Mouse (Mus musculus): ENCODE results near the gene Ube2b. TPM values are rescaled to one million over a fixed set of nuclear protein-coding genes. Genes with fewer than 3 reads are reported as not detected.

Ube2b gene
- polyA plus RNA-seq (2015; fragmentation: Illumina TruSeq; extraction: RNeasy Lipid Tissue Mini Kit (QIAGEN cat#74804); ENCODE audit: insufficient read depth, low read depth, low replicate concordance), result 35.1 TPM

DNA sequence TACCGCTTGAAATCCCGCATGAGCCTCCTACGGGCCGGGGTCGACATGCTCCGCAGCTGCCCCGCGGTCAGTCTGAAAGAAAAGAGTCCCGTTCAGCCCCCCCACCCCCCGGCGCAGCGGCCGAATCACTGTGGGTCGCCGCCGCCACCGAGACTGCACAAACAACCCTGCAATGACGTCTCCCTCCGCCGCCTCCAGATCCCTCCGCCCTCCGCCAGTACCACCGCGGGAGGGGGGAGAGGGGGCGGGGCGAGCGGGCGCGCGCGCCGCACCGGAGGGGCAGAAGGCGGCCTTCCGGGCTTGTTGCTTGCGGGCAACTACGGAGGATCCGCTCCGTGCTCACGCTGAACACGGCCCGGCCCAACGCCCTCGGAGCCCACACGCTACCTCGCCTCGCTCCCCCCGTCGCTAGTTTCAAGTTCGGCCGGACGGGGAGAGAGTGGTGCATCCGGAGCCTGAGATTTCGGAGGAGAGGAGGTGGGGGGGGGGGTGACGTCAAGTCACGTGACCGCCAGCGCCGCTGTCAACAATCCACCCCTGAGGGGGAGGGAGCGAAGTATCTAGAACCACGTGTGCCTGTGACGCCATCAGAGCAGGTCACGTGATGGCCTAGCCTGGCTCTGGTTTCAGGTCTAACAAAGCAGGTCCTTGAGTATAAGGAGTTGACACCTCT is at the start of gene Ube2b:
Gene Ube2b (minus strand): TSS at position 473 of the 673 bp plus-strand sequence.

DNA sequence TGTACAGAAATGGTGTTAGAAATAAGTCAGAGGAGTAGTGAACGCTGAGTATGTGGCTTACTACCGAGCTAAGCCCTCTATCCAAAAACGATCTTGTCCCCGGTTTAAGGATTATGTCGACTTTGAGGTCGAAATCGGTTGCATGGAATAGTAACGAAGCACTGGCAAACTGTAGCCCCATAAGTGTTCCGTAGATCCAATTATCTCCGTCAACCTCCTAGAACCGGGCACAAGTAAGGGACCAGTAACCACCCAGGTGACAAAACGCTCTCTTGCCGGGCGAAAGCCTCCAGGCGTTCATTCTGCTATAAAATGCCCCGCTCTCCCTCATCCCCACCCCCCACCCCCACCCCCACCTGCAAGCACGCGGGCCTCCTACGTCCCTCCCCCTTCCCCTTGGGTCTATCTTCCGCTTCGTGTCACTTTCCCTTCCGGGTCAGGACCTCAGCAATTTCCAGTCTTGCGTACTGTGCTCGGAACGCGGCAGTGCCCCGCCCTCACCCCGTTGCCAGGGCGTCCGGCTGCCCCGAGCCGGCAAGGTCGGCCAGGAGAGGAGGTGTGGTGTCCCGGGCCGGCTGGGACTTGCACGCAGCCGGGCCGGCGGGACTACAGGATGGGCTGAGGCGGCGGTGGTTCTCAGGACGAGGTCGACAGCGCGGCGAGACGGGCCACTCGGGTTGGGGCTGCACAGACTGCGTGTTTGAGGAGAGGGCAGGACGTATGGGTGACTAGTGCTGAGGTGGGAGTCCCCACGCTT is 3.4 kb upstream of the Ube2b start, which contains the start of gene Cdkl3:
Gene Cdkl3 (plus strand): TSS at position 450 of the 757 bp plus-strand sequence.

DNA sequence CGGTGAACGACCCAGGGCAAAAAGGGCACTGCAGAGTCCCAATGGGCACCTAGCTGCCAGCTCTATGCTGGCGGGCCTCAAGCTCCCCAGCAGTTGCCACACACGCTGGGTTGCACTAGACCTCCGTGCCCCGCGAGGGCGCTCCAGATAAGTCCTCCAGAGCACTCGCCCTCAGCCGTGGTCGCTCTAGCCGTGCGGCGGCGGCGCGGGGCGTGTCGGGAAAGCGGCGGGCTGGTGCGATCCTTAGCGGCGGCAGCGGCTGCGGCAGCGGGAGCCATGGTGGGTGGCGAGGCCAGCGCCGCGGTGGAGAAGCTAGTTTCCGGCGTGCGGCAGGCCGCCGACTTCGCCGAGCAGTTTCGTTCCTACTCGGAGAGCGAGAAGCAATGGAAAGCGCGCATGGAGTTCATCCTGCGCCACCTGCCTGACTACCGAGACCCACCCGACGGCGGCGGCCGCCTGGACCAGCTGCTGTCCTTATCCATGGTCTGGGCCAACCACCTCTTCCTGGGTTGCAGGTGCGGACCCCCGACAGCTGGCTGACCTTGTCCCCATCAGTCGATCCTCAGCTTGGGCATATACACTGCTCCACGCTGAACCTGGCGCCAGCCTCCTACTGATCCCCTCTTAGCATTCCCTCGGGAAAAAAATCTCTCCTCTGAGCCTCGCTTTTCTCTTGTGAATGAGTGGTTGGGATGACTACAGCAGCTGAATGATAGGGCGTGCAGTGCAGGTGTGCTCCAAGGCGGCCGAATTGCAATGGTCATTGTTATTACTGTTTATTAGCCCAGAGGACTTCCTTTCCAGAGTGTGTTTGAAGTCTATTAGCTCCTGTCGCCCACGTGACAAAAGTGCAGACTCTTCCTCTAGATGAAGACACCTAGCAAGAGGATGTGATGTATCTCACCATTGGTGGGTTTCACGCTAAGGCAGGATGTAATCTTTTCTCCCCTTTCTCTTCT is 32.8 kb downstream of the Ube2b start, which contains the start of gene Cdkn2aipnl:
Gene Cdkn2aipnl (plus strand): TSS at position 219 of the 959 bp plus-strand sequence.

Other genes with a start within 250 kb of the Ube2b start
- gene Sec24a, start 237.1 kb downstream of the Ube2b start, polyA plus RNA-seq (2015; fragmentation: Illumina TruSeq; extraction: RNeasy Lipid Tissue Mini Kit (QIAGEN cat#74804); ENCODE audit: insufficient read depth, low read depth, low replicate concordance), result 3.4 TPM
- 9.3 TPM for gene Sar1b, start 237.1 kb downstream of the Ube2b start, polyA plus RNA-seq (2015; fragmentation: Illumina TruSeq; extraction: RNeasy Lipid Tissue Mini Kit (QIAGEN cat#74804); ENCODE audit: insufficient read depth, low read depth, low replicate concordance)
- 4.3 TPM for gene Jade2, start 143.1 kb downstream of the Ube2b start, polyA plus RNA-seq (2015; fragmentation: Illumina TruSeq; extraction: RNeasy Lipid Tissue Mini Kit (QIAGEN cat#74804); ENCODE audit: insufficient read depth, low read depth, low replicate concordance)
- gene Cdkn2aipnl, start 33.1 kb downstream of the Ube2b start, polyA plus RNA-seq (2015; fragmentation: Illumina TruSeq; extraction: RNeasy Lipid Tissue Mini Kit (QIAGEN cat#74804); ENCODE audit: insufficient read depth, low read depth, low replicate concordance), result 7.9 TPM
- 1.1 TPM for gene Cdkl3, start 3.5 kb upstream of the Ube2b start, polyA plus RNA-seq (2015; fragmentation: Illumina TruSeq; extraction: RNeasy Lipid Tissue Mini Kit (QIAGEN cat#74804); ENCODE audit: insufficient read depth, low read depth, low replicate concordance)
- 9.2 TPM for gene Ppp2ca, start 97.9 kb upstream of the Ube2b start, polyA plus RNA-seq (2015; fragmentation: Illumina TruSeq; extraction: RNeasy Lipid Tissue Mini Kit (QIAGEN cat#74804); ENCODE audit: insufficient read depth, low read depth, low replicate concordance)
- not detected for gene Olfr1373, start 144.8 kb upstream of the Ube2b start, polyA plus RNA-seq (2015; fragmentation: Illumina TruSeq; extraction: RNeasy Lipid Tissue Mini Kit (QIAGEN cat#74804); ENCODE audit: insufficient read depth, low read depth, low replicate concordance)
- gene Olfr1371, start 213.2 kb upstream of the Ube2b start, polyA plus RNA-seq (2015; fragmentation: Illumina TruSeq; extraction: RNeasy Lipid Tissue Mini Kit (QIAGEN cat#74804); ENCODE audit: insufficient read depth, low read depth, low replicate concordance), result not detected
- 42.1 TPM for gene Skp1a, start 231.2 kb upstream of the Ube2b start, polyA plus RNA-seq (2015; fragmentation: Illumina TruSeq; extraction: RNeasy Lipid Tissue Mini Kit (QIAGEN cat#74804); ENCODE audit: insufficient read depth, low read depth, low replicate concordance)